Mouse (Mus musculus) midbrain, embryonic 13.5 days (tissue): Measurements from ENCODE around the gene 2310022A10Rik. TPM values are rescaled to one million over a fixed set of nuclear protein-coding genes. Genes with fewer than 3 reads are reported as not detected.

ENCODE experiments used
- ATAC-seq: fragments of 200-750 bp; cut with Nextera tagmentation; 2 replicates; pipeline ENCODE4 v1.8.0; 2017; ENCODE audit warnings: mild to moderate bottlenecking, moderate TSS enrichment, moderate library complexity
- H3K27ac ChIP-seq: fragments of 300-500 bp; sonication (generic); 2 replicates; pipeline ENCODE4 v1.5.1; 2015; ENCODE audit warnings: inconsistent platforms, mild to moderate bottlenecking, moderate library complexity
- H3K27me3 ChIP-seq: fragments of 300-500 bp; sonication (generic); 2 replicates; pipeline ENCODE4 v1.6.1; 2015; ENCODE audit warnings: mild to moderate bottlenecking, inconsistent platforms
- H3K36me3 ChIP-seq: fragments of 300-500 bp; sonication (generic); 2 replicates; pipeline ENCODE4 v1.6.1; 2015; ENCODE audit warnings: mild to moderate bottlenecking, inconsistent platforms
- H3K4me1 ChIP-seq: fragments of 300-500 bp; sonication (generic); replicated peaks from 2 replicates; pipeline ENCODE4 v1.6.1; 2015; ENCODE audit warnings: inconsistent platforms
- H3K4me2 ChIP-seq: fragments of 300-500 bp; sonication (generic); replicated peaks from 2 replicates; pipeline ENCODE4 v1.6.1; 2015; ENCODE audit warnings: moderate library complexity, mild to moderate bottlenecking, inconsistent platforms
- H3K4me3 ChIP-seq: fragments of 300-500 bp; sonication (generic); replicated peaks from 2 replicates; pipeline ENCODE4 v1.5.1; 2015; ENCODE audit warnings: mild to moderate bottlenecking, inconsistent platforms
- H3K9ac ChIP-seq: fragments of 300-500 bp; sonication (generic); replicated peaks from 2 replicates; pipeline ENCODE4 v1.6.1; 2015; ENCODE audit warnings: mild to moderate bottlenecking, inconsistent platforms
- H3K9me3 ChIP-seq: fragments of 300-500 bp; sonication (generic); 2 replicates; pipeline ENCODE4 v1.6.1; 2016; ENCODE audit warnings: mild to moderate bottlenecking, inconsistent platforms
- WGBS: fragments of 180-500 bp; shearing (Covaris S2); methylation state at CpG from one replicate; pipeline ENCODE4 v1.1.7; 2015; 5-methylcytosine and 5-hydroxymethylcytosine counted together
- polyA plus RNA-seq: library from polyadenylated mRNA; unstranded; fragments of >200 nt; fragmentation: Nextera tagmentation; extraction: Ambion mirVana; gene quantifications from 2 replicates; pipeline ENCODE4 v1.2.1, GENCODE M21; 2015

2310022A10Rik gene
- 34.6 and 36.6 TPM in 2 replicates for polyA plus RNA-seq

DNA sequence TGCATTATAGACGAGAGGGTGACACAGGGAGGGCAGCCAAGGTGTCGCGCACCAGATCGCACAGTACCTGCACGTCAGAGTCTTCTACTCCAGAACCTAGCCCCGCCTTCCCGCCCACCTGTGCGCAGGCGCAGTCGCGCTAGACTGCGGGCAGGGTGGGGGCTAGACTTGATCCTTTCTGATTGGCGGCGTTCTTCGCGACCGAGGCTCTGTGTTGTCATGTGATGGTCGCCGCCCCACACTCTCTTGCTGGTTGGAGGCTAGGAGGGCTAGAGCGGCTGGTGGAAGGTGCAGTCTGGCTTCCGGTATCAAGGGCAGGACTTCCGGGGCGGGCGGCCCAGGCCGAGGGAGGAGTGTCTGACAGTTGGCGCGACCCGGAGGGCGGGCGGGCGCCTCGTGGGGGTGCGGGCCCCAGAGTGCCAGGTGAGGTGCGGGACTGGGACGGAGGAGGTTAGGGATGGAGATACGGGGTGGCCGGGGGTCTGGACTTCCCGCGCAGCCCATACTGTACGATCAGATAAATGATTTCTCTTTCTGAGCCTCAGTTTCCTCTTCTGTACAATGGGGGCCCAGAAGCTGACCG lies at the start of gene 2310022A10Rik, which contains the start of gene Pld3:
TSS of gene 2310022A10Rik (plus strand) at position 303 of the 583 bp plus-strand sequence.
TSS of gene Pld3 (minus strand) at position 288 of the 583 bp plus-strand sequence.
- H3K27ac ChIP-seq, result no peak within 1 kb of the TSS
- under 1% methylated on average over 41 of the region's 41 CpGs for WGBS
- H3K36me3 ChIP-seq, result peaks cover 12% of the 10 kb centered on the region
- peak within 1 kb of the TSS; percentile 60 for H3K4me3 ChIP-seq
- peak; percentile 100 for ATAC-seq
- peak within 1 kb of the TSS; percentile 73 for H3K9ac ChIP-seq
- no peaks in the 10 kb centered on the region for H3K27me3 ChIP-seq
- H3K4me1 ChIP-seq, result peaks cover 19% of the 10 kb centered on the region
- H3K4me2 ChIP-seq, result peak within 1 kb of the TSS; percentile 89
- H3K9me3 ChIP-seq, result no peaks in the 10 kb centered on the region

DNA sequence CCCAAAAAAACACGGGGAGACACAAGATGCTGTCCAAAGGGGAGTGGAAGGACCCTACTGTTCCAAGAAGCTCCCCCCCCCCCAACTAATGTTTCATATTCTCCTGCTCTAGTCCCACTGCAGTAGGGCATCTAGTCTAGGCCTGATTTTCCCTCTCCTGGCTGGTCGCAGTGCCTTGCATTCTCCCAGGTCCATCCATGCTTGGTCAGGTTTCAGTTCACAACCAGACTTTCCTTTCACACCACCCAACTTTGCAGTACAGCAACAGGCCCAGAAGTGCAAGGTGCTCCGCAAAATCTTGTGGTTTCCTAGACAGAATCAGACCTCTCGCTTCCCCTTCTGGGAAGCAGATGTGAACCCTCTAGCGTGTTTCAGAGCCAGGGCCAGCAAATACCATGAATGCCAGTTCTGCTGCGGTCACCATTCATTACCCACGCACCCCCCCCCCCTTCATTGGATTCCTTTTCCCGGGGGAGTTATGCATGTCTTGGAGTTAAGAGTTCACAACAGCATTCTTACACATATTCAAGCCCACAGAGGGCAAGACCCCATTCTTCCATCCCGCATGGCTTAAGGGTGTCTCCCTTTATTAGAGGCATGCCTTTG lies 46.2 kb upstream of the 2310022A10Rik start:
- no peak for ATAC-seq
- no peak overlapping the region for H3K9ac ChIP-seq
- no peaks in the 10 kb centered on the region for H3K9me3 ChIP-seq
- no peaks in the 10 kb centered on the region for H3K27me3 ChIP-seq
- peak overlapping the region; percentile 55 for H3K4me3 ChIP-seq
- H3K36me3 ChIP-seq, result no peaks in the 10 kb centered on the region
- peaks cover 10% of the 10 kb centered on the region; the same call in 1 of the 2 replicates for H3K4me1 ChIP-seq
- H3K27ac ChIP-seq, result no peak overlapping the region
- H3K4me2 ChIP-seq, result peak overlapping the region; percentile 61
- 51% methylated on average over 9 of the region's 9 CpGs for WGBS

DNA sequence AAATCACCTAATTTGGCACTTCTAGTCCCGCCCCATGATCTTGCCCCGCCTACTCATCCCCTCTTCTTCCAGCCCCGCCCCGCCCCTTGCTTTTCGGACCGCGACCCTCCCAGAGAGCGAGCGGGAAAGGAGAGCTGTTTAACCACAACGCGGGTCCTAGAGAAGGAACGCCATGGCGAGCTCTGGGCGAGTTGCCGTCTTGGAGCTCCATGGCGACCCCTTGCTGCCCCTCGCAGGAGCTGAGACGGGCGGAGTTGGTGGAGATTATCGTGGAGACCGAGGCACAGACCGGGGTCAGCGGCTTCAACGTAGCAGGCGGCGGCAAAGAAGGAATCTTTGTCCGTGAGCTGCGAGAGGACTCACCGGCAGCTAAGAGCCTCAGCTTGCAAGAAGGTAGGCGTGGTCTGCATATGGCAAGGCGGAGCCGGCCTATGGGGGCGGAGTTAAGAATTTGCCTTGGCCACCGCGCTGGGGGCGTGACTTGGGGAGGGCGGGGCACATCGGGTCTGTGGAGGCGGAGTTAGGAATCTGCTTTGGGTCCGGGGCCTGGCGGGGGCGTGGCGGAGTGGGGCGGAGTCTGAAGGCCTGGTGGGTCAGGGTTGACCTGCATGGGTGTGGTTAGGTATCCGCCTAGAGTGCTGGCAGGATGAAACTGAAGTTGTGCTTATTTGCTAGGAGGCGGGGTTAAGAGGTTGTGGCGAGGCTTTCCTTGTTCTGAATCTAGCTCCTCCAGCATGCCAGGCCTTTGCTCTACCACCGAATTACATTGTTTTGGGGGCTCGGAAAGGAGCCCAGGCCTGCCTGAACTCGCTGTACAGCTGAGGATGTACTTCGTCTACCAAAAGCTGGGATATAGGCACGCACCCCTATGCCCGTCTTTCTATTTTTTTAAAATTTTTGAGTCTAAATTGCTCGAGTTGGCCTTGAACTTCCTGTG lies 45.1 kb upstream of the 2310022A10Rik start:
- peak; percentile 86 for ATAC-seq
- Histone ChIP-seq H3K4me1 (peaks cover 10% of the 10 kb centered on the region; the same call in 1 of the 2 replicates), H3K4me2 (peak overlapping the region; percentile 61), H3K36me3 (no peaks in the 10 kb centered on the region), H3K4me3 (peak overlapping the region; percentile 55), H3K9ac (peak overlapping the region; percentile 66), H3K27me3 (no peaks in the 10 kb centered on the region), H3K27ac (peak overlapping the region; percentile 94), H3K9me3 (no peaks in the 10 kb centered on the region)
- under 1% methylated on average over 54 of the region's 54 CpGs for WGBS

DNA sequence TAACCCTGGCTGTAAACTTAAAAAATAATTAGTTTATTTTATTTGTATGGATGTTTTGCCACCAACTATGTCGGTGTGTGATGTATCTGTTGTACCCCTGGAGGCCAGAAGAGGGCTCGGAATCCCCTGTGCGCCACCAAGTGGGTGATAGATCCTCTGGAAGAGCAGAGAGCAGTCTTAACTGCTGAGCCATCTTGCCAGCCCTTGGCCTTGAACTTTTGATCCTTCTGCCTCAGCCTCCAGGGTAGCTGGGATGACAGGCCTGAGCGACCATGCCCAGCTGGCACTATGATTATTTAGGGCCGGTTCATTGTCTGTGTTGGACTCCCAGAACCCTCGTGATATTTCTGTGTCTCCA lies 44.4 kb upstream of the 2310022A10Rik start:
- Histone ChIP-seq H3K4me2 (peak overlapping the region; percentile 61), H3K9me3 (no peaks in the 10 kb centered on the region), H3K36me3 (no peaks in the 10 kb centered on the region), H3K4me3 (peak overlapping the region; percentile 55), H3K27ac (peak overlapping the region; percentile 94), H3K27me3 (no peaks in the 10 kb centered on the region), H3K9ac (no peak overlapping the region), H3K4me1 (peaks cover 10% of the 10 kb centered on the region; the same call in 1 of the 2 replicates)
- 23% methylated on average over 6 of the region's 6 CpGs for WGBS
- peak; percentile 27 for ATAC-seq

DNA sequence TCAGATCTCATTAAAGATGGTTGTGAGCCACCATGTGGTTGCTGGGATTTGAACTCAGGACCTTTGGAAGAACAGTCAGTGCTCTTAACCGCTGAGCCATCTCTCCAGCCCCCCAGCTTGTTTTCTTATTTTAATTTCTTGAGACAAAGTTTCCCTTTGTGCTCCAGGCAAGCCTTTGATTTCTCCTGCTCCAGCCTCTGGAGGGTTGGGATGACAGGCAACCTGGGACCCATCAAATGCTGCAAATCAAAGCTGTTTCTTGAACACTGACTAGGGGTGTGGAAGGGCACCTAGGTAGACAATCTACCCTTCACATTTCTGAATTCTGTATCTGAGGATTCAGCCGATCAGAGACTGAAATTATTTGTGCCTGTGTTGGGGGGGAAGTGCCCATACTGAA lies 42.2 kb upstream of the 2310022A10Rik start:
- WGBS, result 84% methylated on average over 2 of the region's 2 CpGs
- H3K9ac ChIP-seq, result no peak overlapping the region
- no peak for ATAC-seq
- no peak overlapping the region for H3K27ac ChIP-seq
- H3K27me3 ChIP-seq, result no peaks in the 10 kb centered on the region
- no peak overlapping the region for H3K4me3 ChIP-seq
- no peaks in the 10 kb centered on the region for H3K9me3 ChIP-seq
- peaks cover 10% of the 10 kb centered on the region; the same call in 1 of the 2 replicates for H3K4me1 ChIP-seq
- H3K36me3 ChIP-seq, result no peaks in the 10 kb centered on the region
- no peak overlapping the region for H3K4me2 ChIP-seq

DNA sequence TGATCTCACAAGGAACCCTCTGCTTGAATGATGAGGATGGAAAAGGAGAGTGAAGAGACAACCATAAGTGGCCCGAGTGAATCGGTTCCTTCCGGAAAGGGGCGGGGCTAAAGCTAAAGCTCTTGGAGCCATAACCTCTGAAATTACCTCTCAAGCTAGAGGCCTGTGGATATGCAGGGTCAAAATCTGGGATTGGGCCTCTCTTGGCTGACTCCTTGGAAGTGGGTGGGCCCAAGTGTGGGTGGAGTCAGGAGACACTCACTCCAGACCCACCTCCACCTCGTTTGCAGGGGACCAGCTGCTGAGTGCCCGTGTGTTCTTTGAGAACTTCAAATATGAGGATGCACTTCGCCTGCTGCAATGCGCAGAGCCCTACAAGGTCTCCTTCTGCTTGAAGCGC lies 38.1 kb upstream of the 2310022A10Rik start:
- Histone ChIP-seq H3K9ac (no peak overlapping the region), H3K4me2 (no peak overlapping the region), H3K27me3 (no peaks in the 10 kb centered on the region), H3K4me1 (no peaks in the 10 kb centered on the region), H3K27ac (no peak overlapping the region), H3K4me3 (no peak overlapping the region), H3K9me3 (no peaks in the 10 kb centered on the region), H3K36me3 (no peaks in the 10 kb centered on the region; the same call in 1 of the 2 replicates)
- 85% methylated on average over 9 of the region's 9 CpGs for WGBS
- ATAC-seq, result no peak

DNA sequence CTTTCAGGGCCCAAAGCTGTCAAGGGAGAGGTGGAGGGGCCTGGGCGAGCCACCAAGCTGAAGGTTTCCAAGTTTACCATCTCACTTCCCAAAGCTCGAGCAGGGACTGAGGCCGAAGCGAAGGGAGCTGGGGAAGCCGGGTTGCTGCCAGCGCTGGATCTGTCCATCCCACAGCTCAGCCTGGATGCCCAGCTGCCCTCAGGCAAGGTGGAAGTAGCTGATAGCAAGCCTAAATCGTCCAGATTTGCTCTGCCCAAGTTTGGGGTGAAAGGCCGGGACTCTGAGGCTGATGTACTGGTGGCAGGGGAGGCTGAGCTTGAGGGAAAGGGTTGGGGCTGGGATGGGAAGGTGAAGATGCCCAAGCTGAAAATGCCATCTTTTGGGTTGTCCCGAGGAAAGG lies 34.7 kb upstream of the 2310022A10Rik start:
- no peak overlapping the region for H3K4me2 ChIP-seq
- H3K27ac ChIP-seq, result no peak overlapping the region
- H3K9me3 ChIP-seq, result no peaks in the 10 kb centered on the region
- H3K9ac ChIP-seq, result no peak overlapping the region
- ATAC-seq, result no peak
- no peaks in the 10 kb centered on the region for H3K4me1 ChIP-seq
- no peaks in the 10 kb centered on the region; the same call in 1 of the 2 replicates for H3K36me3 ChIP-seq
- WGBS, result 86% methylated on average over 9 of the region's 9 CpGs
- H3K27me3 ChIP-seq, result no peaks in the 10 kb centered on the region
- no peak overlapping the region for H3K4me3 ChIP-seq

DNA sequence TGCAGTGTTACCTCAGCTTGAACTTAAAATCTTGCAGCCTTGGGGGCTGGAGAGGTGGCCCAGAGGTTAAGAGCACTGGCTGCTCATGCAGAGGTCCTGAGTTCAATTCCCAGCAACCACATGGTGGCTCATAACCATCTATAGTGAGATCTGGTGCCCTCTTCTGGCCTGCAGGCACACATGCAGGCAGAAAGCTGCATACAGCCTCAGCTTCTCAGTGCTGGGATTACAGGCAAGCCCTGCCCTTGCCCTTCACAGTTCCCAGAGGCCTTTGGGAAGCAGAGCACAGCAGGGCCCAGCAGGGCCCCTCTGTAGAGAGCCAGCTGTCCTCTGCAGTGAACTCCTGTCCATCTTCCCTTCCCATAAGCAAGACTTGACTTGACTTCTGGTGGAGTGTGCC lies 32.9 kb upstream of the 2310022A10Rik start:
- Histone ChIP-seq H3K4me1 (no peaks in the 10 kb centered on the region), H3K27ac (no peak overlapping the region), H3K9ac (no peak overlapping the region), H3K4me2 (no peak overlapping the region), H3K9me3 (no peaks in the 10 kb centered on the region), H3K36me3 (no peaks in the 10 kb centered on the region; the same call in 1 of the 2 replicates), H3K27me3 (no peaks in the 10 kb centered on the region), H3K4me3 (no peak overlapping the region)
- no peak for ATAC-seq

DNA sequence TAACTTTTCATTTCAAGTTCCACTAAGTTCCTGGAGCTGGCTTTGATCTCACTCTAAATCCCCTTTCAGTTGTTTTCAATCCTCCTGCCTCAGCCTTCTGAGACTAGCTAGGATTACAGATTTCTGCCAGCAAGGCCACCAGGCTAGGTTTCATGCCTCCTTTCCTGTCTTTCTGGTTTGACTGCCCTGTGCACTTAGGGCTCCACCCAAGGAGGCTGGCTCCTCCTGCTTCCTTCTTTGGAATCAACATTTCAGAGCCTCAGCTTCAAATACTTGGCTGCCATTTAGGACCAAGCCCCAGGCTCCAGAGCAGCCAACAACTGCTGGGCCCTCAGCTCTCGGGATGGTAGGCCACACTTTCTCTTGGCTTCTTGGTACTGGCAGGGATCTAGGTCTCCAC lies 32.4 kb upstream of the 2310022A10Rik start:
- H3K27me3 ChIP-seq, result no peaks in the 10 kb centered on the region
- H3K4me2 ChIP-seq, result no peak overlapping the region
- no peaks in the 10 kb centered on the region; the same call in 1 of the 2 replicates for H3K36me3 ChIP-seq
- H3K4me3 ChIP-seq, result no peak overlapping the region
- 88% methylated on average over 1 of the region's 1 CpGs for WGBS
- H3K4me1 ChIP-seq, result no peaks in the 10 kb centered on the region
- H3K27ac ChIP-seq, result no peak overlapping the region
- no peak for ATAC-seq
- H3K9ac ChIP-seq, result no peak overlapping the region
- no peaks in the 10 kb centered on the region for H3K9me3 ChIP-seq

DNA sequence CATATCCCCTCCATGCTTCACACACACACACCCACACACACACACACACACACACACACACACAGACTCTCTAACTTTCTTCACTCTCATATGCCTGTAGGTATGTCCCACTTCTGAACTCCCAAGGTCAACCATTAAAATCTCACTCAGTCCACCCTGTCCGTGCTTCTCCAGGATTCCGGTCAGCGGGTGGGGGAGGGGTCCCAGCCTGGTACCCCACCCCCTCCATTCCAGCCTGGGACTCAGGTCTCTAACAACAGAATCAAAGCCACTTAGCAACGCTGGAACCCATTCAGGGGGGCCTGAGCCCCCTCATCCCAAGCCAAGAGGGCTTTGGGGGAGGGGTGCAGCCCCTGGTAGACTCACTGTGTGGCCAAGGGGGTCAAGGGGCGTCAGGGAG lies 30.1 kb upstream of the 2310022A10Rik start, which contains the start of gene Hipk4:
TSS of gene Hipk4 (plus strand) at position 301 of the 400 bp plus-strand sequence.
- WGBS, result 57% methylated on average over 5 of the region's 5 CpGs
- H3K4me3 ChIP-seq, result no peak within 1 kb of the TSS
- H3K27me3 ChIP-seq, result no peaks in the 10 kb centered on the region
- H3K9ac ChIP-seq, result no peak within 1 kb of the TSS
- no peak within 1 kb of the TSS for H3K4me2 ChIP-seq
- H3K36me3 ChIP-seq, result no peaks in the 10 kb centered on the region; the same call in 1 of the 2 replicates
- no peaks in the 10 kb centered on the region for H3K4me1 ChIP-seq
- no peak within 1 kb of the TSS for H3K27ac ChIP-seq
- no peak for ATAC-seq
- H3K9me3 ChIP-seq, result no peaks in the 10 kb centered on the region

DNA sequence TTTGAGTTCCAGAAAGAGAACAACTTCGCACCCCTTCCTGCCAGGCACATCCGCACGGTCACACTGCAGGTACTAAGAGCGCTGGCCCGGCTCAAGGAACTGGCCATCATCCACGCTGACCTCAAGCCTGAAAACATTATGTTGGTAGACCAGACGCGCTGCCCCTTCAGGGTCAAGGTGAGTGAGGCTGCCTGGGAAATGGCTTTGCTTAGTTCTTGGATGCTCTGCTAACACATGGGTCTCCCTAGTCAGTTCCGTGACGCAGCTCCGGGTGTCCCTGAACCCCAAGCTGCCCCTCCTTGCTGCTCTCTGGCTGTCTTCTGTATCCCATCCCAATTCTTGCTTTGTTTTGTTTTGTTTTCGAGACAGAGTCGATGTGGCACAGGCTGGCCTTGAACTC lies 29.2 kb upstream of the 2310022A10Rik start:
- Histone ChIP-seq H3K27me3 (no peaks in the 10 kb centered on the region), H3K9me3 (no peaks in the 10 kb centered on the region), H3K36me3 (peaks cover under 1% of the 10 kb centered on the region; the same call in 1 of the 2 replicates), H3K27ac (no peak overlapping the region), H3K4me3 (no peak overlapping the region), H3K4me1 (no peaks in the 10 kb centered on the region), H3K9ac (no peak overlapping the region), H3K4me2 (no peak overlapping the region)
- no peak for ATAC-seq
- WGBS, result 95% methylated on average over 13 of the region's 13 CpGs
